Mouse (Mus musculus) retina, embryonic 14.5 days (tissue): Measurements from ENCODE around the gene AI854703.

Experiments used
- DNase-seq: peaks from one replicate; pipeline ENCODE4 v3.0.0-alpha.2; 2015; ENCODE audit warnings: low spot score

AI854703 gene

GRCm38 (mm10) chr6:48626464-48626863, at the start of gene AI854703:
Gene AI854703 (plus strand): TSS chr6:48626764.
- DNase-seq, result no peak

GRCm38 (mm10) chr6:48578736-48579135, 47.8 kb upstream of the AI854703 start:
- no peak for DNase-seq

- no peak for DNase-seq
Observed at GRCm38 (mm10) chr6:48579215-48579648, 47.3 kb upstream of the AI854703 start.

GRCm38 (mm10) chr6:48581257-48581656, 45.3 kb upstream of the AI854703 start:
- DNase-seq, result no peak

GRCm38 (mm10) chr6:48582037-48582436, 44.5 kb upstream of the AI854703 start:
- peak; percentile 88 for DNase-seq

GRCm38 (mm10) chr6:48589194-48589750, 37.3 kb upstream of the AI854703 start, which contains the start of gene Gm45021:
Gene Gm45021 (plus strand): TSS chr6:48589610.
- no peak for DNase-seq

GRCm38 (mm10) chr6:48591221-48591845, 35.2 kb upstream of the AI854703 start:
- no peak for DNase-seq

GRCm38 (mm10) chr6:48591871-48592270, 34.7 kb upstream of the AI854703 start:
- DNase-seq, result no peak

GRCm38 (mm10) chr6:48593158-48594042, 33.2 kb upstream of the AI854703 start, which contains the start of the genes Repin1 and Gm44965:
Gene Repin1 (plus strand): TSS chr6:48593883.
Gene Gm44965 (plus strand): TSS chr6:48593941.
- DNase-seq, result peak; percentile 95

- peak; percentile 68 for DNase-seq
Observed at GRCm38 (mm10) chr6:48594043-48594738, 32.4 kb upstream of the AI854703 start.

GRCm38 (mm10) chr6:48595278-48595677, 31.3 kb upstream of the AI854703 start:
- no peak for DNase-seq

- DNase-seq, result no peak
Observed at GRCm38 (mm10) chr6:48596545-48597232, 29.9 kb upstream of the AI854703 start.

- no peak for DNase-seq
Observed at GRCm38 (mm10) chr6:48597233-48597625, 29.3 kb upstream of the AI854703 start.

GRCm38 (mm10) chr6:48600594-48600993, 26.0 kb upstream of the AI854703 start:
- no peak for DNase-seq

GRCm38 (mm10) chr6:48601271-48602079, 25.1 kb upstream of the AI854703 start, which contains the start of gene Zfp775:
Gene Zfp775 (plus strand): TSS chr6:48602063.
- peak; percentile 96 for DNase-seq

GRCm38 (mm10) chr6:48602080-48602741, 24.4 kb upstream of the AI854703 start:
- DNase-seq, result peak; percentile 33

GRCm38 (mm10) chr6:48608124-48608523, 18.4 kb upstream of the AI854703 start:
- DNase-seq, result no peak

GRCm38 (mm10) chr6:48609512-48609911, 17.1 kb upstream of the AI854703 start:
- DNase-seq, result no peak

GRCm38 (mm10) chr6:48610657-48611056, 15.9 kb upstream of the AI854703 start:
- DNase-seq, result no peak

GRCm38 (mm10) chr6:48613464-48613863, 13.1 kb upstream of the AI854703 start:
- DNase-seq, result no peak
